Mouse (Mus musculus) hematopoietic stem cell, adult 5-6 weeks (primary cell): ENCODE measurements around the gene Olfr1136. TPM values are rescaled to one million over a fixed set of nuclear protein-coding genes. Genes with fewer than 3 reads are reported as not detected.

Experiments used
- ATAC-seq, 2 experiments: fragments of 125-278 bp in 1 of 2; replicated peaks in 1 of 2; 2 replicates each; pipeline ENCODE4 v1.8.0; 2016 to 2017; ENCODE audit warnings: inconsistent platforms in 2 of 2, mild to moderate bottlenecking in 2 of 2, moderate number of reproducible peaks in 2 of 2, low read depth in 1 of 2, moderate TSS enrichment in 1 of 2; ENCODE audit not compliant: low FRiP score in 2 of 2, poor library complexity in 2 of 2, severe bottlenecking in 2 of 2, insufficient read depth in 1 of 2, low TSS enrichment in 1 of 2
- total RNA-seq: library from RNA; stranded (forward); fragments of 172-1452, 232-1000 nt; gene quantifications from 2 replicates; pipeline ENCODE4 v1.2.3, GENCODE M21; 2017

The Olfr1136 gene
- total RNA-seq, result not detected in 2 replicates

GRCm38 (mm10) chr2:87693847-87694246 lies at the start of gene Olfr1136:
Gene Olfr1136, minus strand, starts transcription at chr2:87693947.
- no peak for ATAC-seq

- ATAC-seq, result no peak
Measured at GRCm38 (mm10) chr2:87743452-87743851, 49.7 kb upstream of the Olfr1136 start, which contains the start of gene Olfr1140. Gene Olfr1140, plus strand, starts transcription at chr2:87743752.

GRCm38 (mm10) chr2:87739878-87740277 lies 46.1 kb upstream of the Olfr1136 start, which contains the start of gene Olfr1138:
Gene Olfr1138, minus strand, starts transcription at chr2:87739978.
- ATAC-seq, result no peak

- no peak for ATAC-seq
Measured at GRCm38 (mm10) chr2:87713079-87713478, 19.3 kb upstream of the Olfr1136 start, which contains the start of gene Olfr1137. Gene Olfr1137, minus strand, starts transcription at chr2:87713179.

GRCm38 (mm10) chr2:87673564-87673963 lies 20.2 kb downstream of the Olfr1136 start, which contains the start of gene Olfr1135:
Gene Olfr1135, minus strand, starts transcription at chr2:87673664.
- ATAC-seq, result no peak

- ATAC-seq, result no peak
Measured at GRCm38 (mm10) chr2:87658360-87658759, 35.4 kb downstream of the Olfr1136 start, which contains the start of gene Olfr1134. Gene Olfr1134, minus strand, starts transcription at chr2:87658460.

- ATAC-seq, result no peak
Measured at GRCm38 (mm10) chr2:87647274-87647673, 46.5 kb downstream of the Olfr1136 start, which contains the start of gene Olfr1133. Gene Olfr1133, minus strand, starts transcription at chr2:87647374.

Other genes with a start within 250 kb of the Olfr1136 start
- gene Olfr1126, start 240.0 kb downstream of the Olfr1136 start, total RNA-seq, result not detected in 2 replicates
- not detected in 2 replicates for gene Pramel7, start 196.9 kb downstream of the Olfr1136 start, total RNA-seq
- not detected in 2 replicates for gene Pramel6, start 187.4 kb downstream of the Olfr1136 start, total RNA-seq
- gene Olfr153, start 162.2 kb downstream of the Olfr1136 start, total RNA-seq, result not detected in 2 replicates
- not detected in 2 replicates for gene Olfr1128, start 148.4 kb downstream of the Olfr1136 start, total RNA-seq
- not detected in 2 replicates for gene Olfr1129, start 120.0 kb downstream of the Olfr1136 start, total RNA-seq
- not detected in 2 replicates for gene Olfr1130, start 87.7 kb downstream of the Olfr1136 start, total RNA-seq
- gene Olfr1131, start 66.8 kb downstream of the Olfr1136 start, total RNA-seq, result not detected in 2 replicates
- gene Olfr1132, start 56.4 kb downstream of the Olfr1136 start, total RNA-seq, result not detected in 2 replicates
- gene Olfr1133, start 46.6 kb downstream of the Olfr1136 start, total RNA-seq, result not detected in 2 replicates
- gene Olfr1134, start 35.5 kb downstream of the Olfr1136 start, total RNA-seq, result not detected in 2 replicates
- not detected in 2 replicates for gene Olfr1135, start 20.3 kb downstream of the Olfr1136 start, total RNA-seq
- not detected in 2 replicates for gene Olfr1137, start 19.2 kb upstream of the Olfr1136 start, total RNA-seq
- gene Olfr1138, start 46.0 kb upstream of the Olfr1136 start, total RNA-seq, result not detected in 2 replicates
- not detected in 2 replicates for gene Olfr1140, start 49.8 kb upstream of the Olfr1136 start, total RNA-seq
- gene Olfr1141, start 60.0 kb upstream of the Olfr1136 start, total RNA-seq, result not detected in 2 replicates
- gene Olfr152, start 85.5 kb upstream of the Olfr1136 start, total RNA-seq, result not detected in 2 replicates
- gene Olfr1143, start 106.6 kb upstream of the Olfr1136 start, total RNA-seq, result not detected in 2 replicates
- gene Olfr1145, start 115.9 kb upstream of the Olfr1136 start, total RNA-seq, result not detected in 2 replicates
- not detected in 2 replicates for gene Olfr1148, start 136.6 kb upstream of the Olfr1136 start, total RNA-seq
- not detected in 2 replicates for gene Olfr1150-ps1, start 150.0 kb upstream of the Olfr1136 start, total RNA-seq
- not detected in 2 replicates for gene Olfr1151, start 161.9 kb upstream of the Olfr1136 start, total RNA-seq
- not detected in 2 replicates for gene Olfr1152, start 172.5 kb upstream of the Olfr1136 start, total RNA-seq
- gene Olfr1153, start 201.0 kb upstream of the Olfr1136 start, total RNA-seq, result not detected in 2 replicates
- gene Olfr1154, start 211.2 kb upstream of the Olfr1136 start, total RNA-seq, result not detected in 2 replicates